Mouse (Mus musculus) skeletal muscle tissue, adult 2 months (tissue): ENCODE data around the gene Cenpp.

ENCODE experiments used
- DNase-seq: peaks from one replicate; pipeline ENCODE4 v3.0.0-alpha.2; 2012; ENCODE audit warnings: low read depth, low spot score

The Cenpp gene

GRCm38 (mm10) chr13:49461458-49462132 is 191.0 kb downstream of the Cenpp start:
- peak; percentile 72 for DNase-seq

DNA sequence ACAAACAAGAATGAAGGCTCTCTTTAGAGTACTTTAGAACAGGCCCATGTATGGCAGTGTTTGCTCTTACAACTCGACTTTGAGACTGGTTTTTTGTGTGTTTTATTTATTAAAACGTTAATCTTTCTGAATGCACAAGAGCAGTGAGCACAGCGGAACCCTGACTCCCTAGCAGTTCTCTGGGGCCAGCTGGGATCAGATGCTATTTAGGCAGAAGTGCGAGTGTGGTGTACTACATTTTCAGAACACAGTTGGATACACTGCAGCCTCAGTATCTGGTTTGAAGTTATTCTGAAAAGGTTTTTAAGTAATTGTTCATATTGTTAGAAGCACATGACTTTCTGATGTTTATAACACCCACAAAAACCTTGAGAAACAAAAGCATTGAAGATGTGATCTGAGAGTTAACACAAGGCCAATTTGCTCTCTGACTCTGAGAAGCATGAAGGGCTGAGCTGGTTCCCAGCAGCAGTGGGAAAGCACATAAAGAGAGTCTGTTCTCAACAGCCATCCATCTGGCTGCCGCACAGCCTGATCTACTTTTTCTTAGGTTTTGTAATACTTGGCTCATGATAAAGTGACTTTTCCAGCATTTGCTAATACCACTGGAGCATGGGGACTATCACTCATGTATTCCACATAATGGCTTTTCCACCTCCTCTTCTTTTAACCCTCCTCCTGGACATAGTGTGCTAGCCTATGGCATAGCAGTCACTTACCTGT is 191.7 kb downstream of the Cenpp start:
- DNase-seq: peak; percentile 83

GRCm38 (mm10) chr13:49460276-49460675 is 192.3 kb downstream of the Cenpp start:
- DNase-seq: peak; percentile 32

DNA sequence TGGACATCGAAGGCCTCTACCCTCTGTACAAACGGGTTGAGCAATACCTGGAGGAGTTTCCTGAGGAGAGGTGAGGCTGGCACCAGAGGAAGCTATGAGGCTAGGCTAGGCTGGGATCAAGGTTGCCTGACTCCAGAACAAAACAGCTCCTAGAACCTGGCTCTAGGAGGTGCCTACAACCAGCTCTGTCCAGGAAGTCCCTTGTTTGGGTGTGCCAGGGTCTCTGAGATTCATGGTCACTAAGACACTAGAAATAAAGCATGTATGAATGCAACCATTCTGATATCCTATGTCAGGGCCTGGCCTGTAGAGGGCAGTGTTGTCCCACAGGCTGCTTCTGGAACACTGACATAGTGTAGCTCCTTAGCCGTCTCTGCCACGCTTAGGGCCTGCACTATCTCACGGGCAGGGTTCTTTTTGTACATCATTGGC is 203.3 kb downstream of the Cenpp start:
- DNase-seq: peak; percentile 78

- no peak for DNase-seq
These were observed 208.1 kb downstream of the Cenpp start for GRCm38 (mm10) chr13:49444451-49444850.

DNA sequence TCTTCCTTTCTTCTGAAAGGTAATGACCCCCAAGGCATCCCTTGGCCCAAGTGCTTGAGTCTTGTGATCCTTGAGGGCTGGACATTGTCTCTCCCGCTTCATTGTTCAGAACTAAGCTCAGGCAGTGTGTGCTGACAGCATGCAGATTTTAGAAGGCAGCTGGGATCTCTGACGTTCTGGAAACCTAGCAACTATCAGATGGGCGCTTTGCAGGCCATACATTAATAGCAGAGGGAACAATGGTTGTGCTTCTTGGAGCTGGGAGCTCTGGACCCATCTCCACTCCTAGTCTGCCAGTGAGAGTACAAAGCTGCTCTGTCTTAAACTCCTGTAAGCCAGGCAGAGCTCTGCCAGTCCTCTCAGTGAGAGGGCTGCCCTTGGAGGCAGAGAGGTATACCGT is 216.4 kb downstream of the Cenpp start:
- no peak for DNase-seq

- DNase-seq: no peak
These were observed 216.8 kb downstream of the Cenpp start for GRCm38 (mm10) chr13:49435745-49436144.

GRCm38 (mm10) chr13:49433268-49434029 is 219.1 kb downstream of the Cenpp start:
- DNase-seq: no peak

DNA sequence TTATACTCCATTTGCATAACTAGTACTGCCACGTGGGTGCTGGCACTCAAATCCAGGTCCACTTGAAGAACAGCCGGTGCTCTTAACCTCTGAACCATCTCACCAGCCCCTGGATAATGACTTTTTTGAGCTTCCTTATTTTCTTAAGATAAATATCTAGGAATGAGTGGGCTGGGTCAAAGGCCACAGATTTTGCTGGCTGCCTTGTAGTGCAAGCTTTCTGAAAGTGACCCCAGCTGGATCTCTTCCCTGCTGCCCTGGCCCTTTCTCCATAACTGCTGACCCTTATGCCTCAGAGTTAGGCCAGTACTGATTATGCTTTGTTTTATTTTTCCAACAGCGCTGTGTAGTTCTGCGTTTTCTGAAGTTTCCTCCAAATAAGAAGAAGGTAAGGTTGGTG is 222.1 kb downstream of the Cenpp start:
- DNase-seq: no peak

- DNase-seq: no peak
These were observed 224.4 kb downstream of the Cenpp start for GRCm38 (mm10) chr13:49428042-49428675.

DNA sequence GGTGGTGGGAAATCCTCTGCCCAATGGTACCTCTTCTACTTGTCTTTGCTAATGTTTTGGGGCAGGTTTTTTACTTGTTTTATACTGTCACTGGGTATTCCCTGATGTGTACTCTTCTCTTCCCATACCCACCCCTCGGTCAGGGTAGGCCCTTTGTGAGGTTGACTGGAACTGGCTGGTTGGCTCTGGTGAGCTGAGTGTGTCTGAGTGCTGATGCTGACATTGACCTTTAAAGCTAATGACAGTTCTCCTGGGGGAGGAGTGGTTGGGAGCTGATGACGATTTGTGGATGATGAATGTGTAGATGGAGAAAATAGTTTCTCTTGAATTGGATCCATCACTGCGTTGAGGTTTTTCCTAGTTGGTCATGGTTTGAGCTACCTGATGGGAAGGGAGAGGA is 225.8 kb downstream of the Cenpp start:
- no peak for DNase-seq

GRCm38 (mm10) chr13:49421959-49422358 is 230.6 kb downstream of the Cenpp start:
- no peak for DNase-seq

DNA sequence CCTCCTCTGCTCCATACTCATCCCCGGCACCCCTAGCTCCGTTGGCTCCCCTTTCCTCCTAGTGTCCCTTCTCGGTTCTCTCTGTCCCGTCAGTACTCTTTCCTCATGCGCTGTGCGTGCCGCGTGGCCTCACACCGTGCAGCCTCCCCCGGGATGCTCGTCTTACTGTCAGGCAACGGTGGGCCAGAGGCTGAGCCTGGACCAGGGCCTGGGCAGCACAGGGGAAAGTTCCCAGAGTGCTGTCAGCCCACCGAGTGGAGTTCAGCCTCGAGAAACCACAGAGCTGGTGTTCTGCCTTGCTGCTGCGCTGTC is 231.0 kb downstream of the Cenpp start:
- DNase-seq: no peak

DNA sequence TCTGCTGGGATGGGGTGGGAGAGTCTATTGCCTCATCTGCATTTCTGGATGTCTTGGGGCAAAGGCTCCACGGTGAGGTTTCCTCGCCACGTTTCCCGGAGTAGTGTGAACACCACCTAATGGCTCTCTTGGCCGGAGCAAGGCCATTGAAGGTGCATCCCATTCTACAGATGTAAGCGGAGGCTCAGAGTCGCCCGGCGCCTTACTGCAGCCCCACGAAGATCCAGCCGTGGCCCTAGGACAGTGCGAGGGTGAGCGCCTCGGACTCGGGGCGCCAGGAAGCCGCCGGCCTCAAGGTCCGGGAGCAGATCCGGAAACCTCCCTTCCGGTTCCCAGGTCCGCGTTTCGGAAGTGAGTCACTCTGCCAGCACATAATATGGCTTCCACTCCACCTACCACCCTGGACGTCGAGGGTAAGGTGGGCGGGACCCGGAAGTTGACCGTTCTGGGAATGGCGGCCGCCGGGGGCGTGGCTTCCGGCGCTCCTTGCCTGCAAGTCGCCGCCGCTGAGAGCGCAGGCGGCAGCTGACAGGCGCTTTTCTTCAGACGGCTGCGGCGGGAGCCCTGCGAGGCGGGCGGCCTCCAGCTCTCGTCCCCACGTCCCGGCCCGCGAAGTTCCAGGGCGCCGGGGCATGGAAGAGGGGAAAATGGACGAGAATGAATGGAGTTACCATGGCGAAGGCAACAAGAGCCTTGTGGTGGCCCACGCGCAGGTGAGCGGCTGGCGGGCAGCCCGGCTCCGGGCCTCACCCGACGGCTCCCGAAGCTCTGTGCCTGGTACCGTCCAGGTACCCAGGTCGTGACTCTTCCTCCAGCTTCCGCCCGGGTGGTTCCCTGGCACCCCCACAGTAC is 231.6 kb downstream of the Cenpp start, which contains the start of gene Ippk:
Ippk (plus strand) TSS at position 496 of the 852 bp plus-strand sequence.
- DNase-seq: peak; percentile 97
